Mouse (Mus musculus) mesoderm, embryonic 11.5 days (tissue): ENCODE data around the gene Eps8l2.

Experiments used
- DNase-seq: peaks from one replicate; pipeline ENCODE4 v3.0.0-alpha.2; 2012; ENCODE audit warnings: low read depth, low spot score

Gene Eps8l2

GRCm38 (mm10) chr7:141328373-141328990 lies 10.2 kb upstream of the Eps8l2 start:
- no peak for DNase-seq

- DNase-seq: no peak
These were observed 8.0 kb upstream of the Eps8l2 start for GRCm38 (mm10) chr7:141330706-141331105.

- no peak for DNase-seq
These were observed 6.7 kb upstream of the Eps8l2 start for GRCm38 (mm10) chr7:141331990-141332389.

GRCm38 (mm10) chr7:141335044-141335579 lies 3.6 kb upstream of the Eps8l2 start:
- DNase-seq: no peak

GRCm38 (mm10) chr7:141335682-141336081 lies 3.0 kb upstream of the Eps8l2 start:
- DNase-seq: no peak

GRCm38 (mm10) chr7:141336296-141336695 lies 2.4 kb upstream of the Eps8l2 start:
- no peak for DNase-seq

- DNase-seq: no peak
These were observed 814 bp upstream of the Eps8l2 start for GRCm38 (mm10) chr7:141337716-141338416.

- DNase-seq: no peak
These were observed 688 bp downstream of the Eps8l2 start for GRCm38 (mm10) chr7:141339215-141339920.

- no peak for DNase-seq
These were observed 1.3 kb downstream of the Eps8l2 start for GRCm38 (mm10) chr7:141340023-141340422.

GRCm38 (mm10) chr7:141340476-141340875 lies 1.8 kb downstream of the Eps8l2 start:
- DNase-seq: no peak

- no peak for DNase-seq
These were observed 3.1 kb downstream of the Eps8l2 start for GRCm38 (mm10) chr7:141341689-141342226.

- DNase-seq: no peak
These were observed 4.5 kb downstream of the Eps8l2 start for GRCm38 (mm10) chr7:141343230-141343629.

- no peak for DNase-seq
These were observed 5.0 kb downstream of the Eps8l2 start for GRCm38 (mm10) chr7:141343696-141344095.

- DNase-seq: no peak
These were observed 6.1 kb downstream of the Eps8l2 start for GRCm38 (mm10) chr7:141344787-141345186.

GRCm38 (mm10) chr7:141351061-141351460 lies 12.4 kb downstream of the Eps8l2 start:
- no peak for DNase-seq

- no peak for DNase-seq
These were observed 16.4 kb downstream of the Eps8l2 start for GRCm38 (mm10) chr7:141355051-141355450.

- no peak for DNase-seq
These were observed 17.1 kb downstream of the Eps8l2 start for GRCm38 (mm10) chr7:141355626-141356326.

GRCm38 (mm10) chr7:141356971-141357370 lies 18.3 kb downstream of the Eps8l2 start:
- DNase-seq: no peak

GRCm38 (mm10) chr7:141361510-141361909 lies 22.8 kb downstream of the Eps8l2 start:
- no peak for DNase-seq

- DNase-seq: peak; percentile 75
These were observed 24.5 kb downstream of the Eps8l2 start for GRCm38 (mm10) chr7:141363106-141363751.

GRCm38 (mm10) chr7:141363752-141364125 lies 25.1 kb downstream of the Eps8l2 start:
- no peak for DNase-seq
